Mouse (Mus musculus) bone marrow, adult 2 months (tissue): ENCODE measurements around the gene Gcnt1. TPM values are rescaled to one million over a fixed set of nuclear protein-coding genes. Genes with fewer than 3 reads are reported as not detected.

Experiments used
- H3K27ac ChIP-seq: fragments of 200-500 bp; 2 replicates; pipeline ENCODE4 v1.5.1; 2012; ENCODE audit warnings: low read depth, mild to moderate bottlenecking, control low read depth, inconsistent platforms, low read length; ENCODE audit not compliant: control insufficient read depth, poor library complexity, insufficient read depth
- H3K4me1 ChIP-seq: fragments of 200-500 bp; 2 replicates; pipeline ENCODE4 v1.6.1; 2011; ENCODE audit warnings: low read length; ENCODE audit not compliant: control insufficient read depth, insufficient read depth
- H3K4me3 ChIP-seq: fragments of 200-500 bp; replicated peaks from 2 replicates; pipeline ENCODE3; 2011; ENCODE audit warnings: mild to moderate bottlenecking, low read depth, low read length, control low read depth; ENCODE audit not compliant: control insufficient read depth
- CTCF ChIP-seq: fragments of 200-500 bp; IDR thresholded peaks from 2 replicates; pipeline ENCODE4 v1.5.1; 2011; ENCODE audit warnings: low read length, control low read depth; ENCODE audit not compliant: control insufficient read depth, insufficient read depth
- POLR2A ChIP-seq: fragments of 200-500 bp; IDR thresholded peaks from 2 replicates; pipeline ENCODE4 v1.6.1; 2011; ENCODE audit warnings: low read depth, mild to moderate bottlenecking, control low read depth, low read length, borderline replicate concordance; ENCODE audit not compliant: control insufficient read depth
- WGBS: fragments of 180-500 bp; shearing (Covaris S2); methylation state at CpG from one replicate; pipeline ENCODE4 v1.1.7; 2018; 5-methylcytosine and 5-hydroxymethylcytosine counted together
- polyA plus RNA-seq: library from polyadenylated mRNA; stranded (reverse); fragments of >200 nt; gene quantifications from 2 replicates; pipeline ENCODE4 v1.2.4, GENCODE M21; 2011; ENCODE audit warnings: low replicate concordance; ENCODE audit not compliant: missing spikeins, insufficient read depth, insufficient read length

Gene Gcnt1
- polyA plus RNA-seq, 1 experiment = 26.6 TPM

DNA sequence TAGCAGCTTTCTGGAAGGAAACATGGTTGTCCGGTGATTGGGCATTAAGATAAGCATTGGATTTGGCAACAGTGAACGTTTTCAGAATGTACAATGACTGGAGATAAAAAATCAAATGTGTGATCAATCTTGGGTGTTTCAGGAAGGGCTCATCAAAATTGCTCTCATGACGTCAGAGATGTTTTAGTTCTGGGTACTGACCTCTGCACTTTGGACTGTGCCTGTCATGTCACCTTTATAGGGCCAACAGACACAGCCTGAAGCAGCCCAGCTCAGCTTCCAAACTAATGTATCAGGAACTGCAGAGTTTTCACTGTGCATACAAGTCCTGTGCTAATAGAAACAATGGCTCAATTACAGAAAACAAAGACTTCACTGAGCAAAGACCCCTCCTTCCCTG lies 89.3 kb downstream of the Gcnt1 start:
- 50% methylated on average over 3 of the region's 3 CpGs for WGBS
- Histone ChIP-seq H3K27ac (no peak overlapping the region), H3K4me3 (no peak overlapping the region), H3K4me1 (no peaks in the 10 kb centered on the region; the same call in 1 of the 2 replicates)
- TF ChIP-seq POLR2A = no peak
- no peak for TF ChIP-seq CTCF

DNA sequence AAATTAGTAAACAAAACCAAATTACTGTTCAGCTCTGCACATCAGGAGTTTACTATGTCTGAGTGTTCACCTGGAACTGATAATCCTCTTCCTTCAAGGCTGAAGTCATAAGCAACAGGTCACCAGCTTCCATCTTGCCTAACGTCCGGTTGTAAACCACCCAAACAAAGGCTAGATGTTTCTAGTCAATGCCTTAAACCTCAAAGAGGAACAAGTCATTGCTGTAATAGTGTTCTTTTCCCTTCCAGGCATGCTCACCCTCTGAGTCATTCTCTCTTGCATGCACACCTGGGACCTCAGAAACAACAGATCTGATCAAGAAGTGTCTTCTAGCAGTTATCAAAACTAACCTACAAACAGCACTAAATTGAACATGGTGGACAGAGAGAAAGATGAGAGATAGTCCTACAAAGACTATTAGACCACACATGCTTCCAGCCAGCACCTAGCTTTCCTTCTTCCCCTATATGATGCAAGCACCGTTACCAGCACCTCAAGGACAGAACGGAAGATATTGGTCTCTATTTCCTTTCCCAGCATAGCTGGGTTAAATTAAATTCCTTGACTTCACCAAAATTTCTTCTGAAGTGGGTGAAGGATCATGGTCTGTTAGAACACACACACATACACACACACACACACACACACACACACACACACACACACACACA lies 94.1 kb downstream of the Gcnt1 start:
- no peak overlapping the region for H3K4me3 ChIP-seq
- peaks cover 2% of the 10 kb centered on the region; the same call in 1 of the 2 replicates for H3K4me1 ChIP-seq
- TF ChIP-seq CTCF (no peak), POLR2A (no peak)
- peak overlapping the region; percentile 75; the same call in 1 of the 2 replicates for H3K27ac ChIP-seq
- 25% methylated on average over 4 of the region's 4 CpGs for WGBS

Other genes starting within 250 kb of the Gcnt1 start
- 13.4 and 14.9 TPM in 2 replicates for gene Rfk, start 21.2 kb upstream of the Gcnt1 start, polyA plus RNA-seq